Mouse (Mus musculus): Measurements from ENCODE around the gene Adgrl3. TPM values are rescaled to one million over a fixed set of nuclear protein-coding genes. Genes with fewer than 3 reads are reported as not detected.

The Adgrl3 gene
- 0.81 and 0.95 TPM in 2 replicates for polyA plus RNA-seq (2015; fragmentation: Nextera tagmentation; extraction: Ambion mirVana)

DNA sequence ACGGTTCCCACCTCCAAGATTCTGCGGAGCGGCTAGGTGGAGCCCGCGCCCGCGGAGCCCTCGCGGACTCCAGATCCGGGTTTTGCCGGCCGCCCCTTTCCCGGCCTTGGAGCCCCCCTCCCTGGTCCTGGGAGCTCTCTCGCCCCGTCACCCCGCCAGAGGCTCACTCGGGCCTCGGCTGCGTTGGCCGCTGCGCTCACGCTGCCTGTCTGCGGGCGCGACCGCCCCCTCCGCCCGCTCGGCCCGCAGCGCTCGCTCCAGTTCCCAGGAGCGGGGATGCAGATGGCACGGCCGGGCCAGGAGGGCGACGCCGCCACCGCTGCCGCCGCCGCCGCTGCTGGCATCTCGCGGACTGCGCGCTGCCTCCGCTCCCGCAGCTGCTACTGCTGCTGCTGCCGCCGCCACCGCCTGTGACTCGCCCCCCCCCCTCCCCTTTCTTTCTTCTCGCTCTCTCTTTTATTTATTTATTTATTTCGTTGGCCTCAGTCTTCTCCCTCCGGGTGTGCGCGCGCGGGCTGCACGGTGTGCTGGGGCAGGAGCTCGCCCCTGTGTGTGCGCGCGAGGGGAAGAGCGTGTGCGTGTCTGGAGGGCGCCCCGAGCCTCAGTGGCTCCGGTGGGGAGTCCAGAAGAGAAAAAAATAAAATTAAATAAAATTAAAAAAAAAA, at the start of gene Adgrl3:
Adgrl3 (plus strand) TSS at position 549 of the 665 bp plus-strand sequence.

All from spleen, postnatal 0 days (tissue).